Mouse (Mus musculus): ENCODE measurements around the gene Macrod1. TPM values are rescaled to one million over a fixed set of nuclear protein-coding genes. Genes with fewer than 3 reads are reported as not detected.
"Not testable (repeated sequence)": the region's sequence is repeated elsewhere in the genome, so short reads cannot be mapped to it uniquely, and the experiment has no call there.

Gene Macrod1
- polyA plus RNA-seq, 1 experiment from 2014 or later = 6.9 TPM

- H3K27ac ChIP-seq = no peak overlapping the region
- no peak for DNase-seq (ENCODE audit: low spot score)
- ATAC-seq (ENCODE audit: low FRiP score) = no peak
- no peaks in the 10 kb centered on the region for H3K27me3 ChIP-seq (ENCODE audit: control insufficient read depth, insufficient read depth, low read length)
- peaks cover 46% of the 10 kb centered on the region for H3K4me1 ChIP-seq (replicated peaks; ENCODE audit: control insufficient read depth, insufficient read depth, low read length)
- H3K36me3 ChIP-seq (replicated peaks; ENCODE audit: control insufficient read depth, insufficient read depth) = no peaks in the 10 kb centered on the region
- WGBS = 25% methylated on average over 12 of the region's 12 CpGs
- H3K9me3 ChIP-seq (ENCODE audit: control insufficient read depth, low read length) = no peaks in the 10 kb centered on the region
- H3K4me3 ChIP-seq (replicated peaks; ENCODE audit: low read length) = no peak overlapping the region
- no peak overlapping the region for H3K9ac ChIP-seq
- H3K4me2 ChIP-seq (replicated peaks) = no peak overlapping the region
Measured at GRCm38 (mm10) chr19:7073997-7074781, 17.6 kb downstream of the Macrod1 start.

- H3K36me3 ChIP-seq (replicated peaks; ENCODE audit: control insufficient read depth, insufficient read depth); H3K9me3 ChIP-seq (ENCODE audit: control insufficient read depth, low read length); H3K9ac ChIP-seq; H3K4me3 ChIP-seq (replicated peaks; ENCODE audit: low read length); H3K27me3 ChIP-seq (ENCODE audit: control insufficient read depth, insufficient read depth, low read length); ATAC-seq (ENCODE audit: low FRiP score); H3K27ac ChIP-seq; H3K4me2 ChIP-seq (replicated peaks); DNase-seq (ENCODE audit: low spot score): not testable (repeated sequence)
- peaks cover 36% of the 10 kb centered on the region for H3K4me1 ChIP-seq (replicated peaks; ENCODE audit: control insufficient read depth, insufficient read depth, low read length)
- 81% methylated on average over 11 of the region's 11 CpGs for WGBS
Measured at GRCm38 (mm10) chr19:7075336-7075735, 18.7 kb downstream of the Macrod1 start.

- no peaks in the 10 kb centered on the region for H3K9me3 ChIP-seq (ENCODE audit: control insufficient read depth, low read length)
- H3K27me3 ChIP-seq (ENCODE audit: control insufficient read depth, insufficient read depth, low read length) = no peaks in the 10 kb centered on the region
- no peak overlapping the region for H3K27ac ChIP-seq
- 30% methylated on average over 9 of the region's 9 CpGs for WGBS
- peaks cover 24% of the 10 kb centered on the region for H3K4me1 ChIP-seq (replicated peaks; ENCODE audit: control insufficient read depth, insufficient read depth, low read length)
- ATAC-seq (ENCODE audit: low FRiP score) (no peak), DNase-seq (ENCODE audit: low spot score) (no peak)
- H3K4me3 ChIP-seq (replicated peaks; ENCODE audit: low read length) = no peak overlapping the region
- H3K9ac ChIP-seq = no peak overlapping the region
- H3K36me3 ChIP-seq (replicated peaks; ENCODE audit: control insufficient read depth, insufficient read depth) = no peaks in the 10 kb centered on the region
- H3K4me2 ChIP-seq (replicated peaks) = no peak overlapping the region
Measured at GRCm38 (mm10) chr19:7077666-7078065, 21.1 kb downstream of the Macrod1 start.

DNA sequence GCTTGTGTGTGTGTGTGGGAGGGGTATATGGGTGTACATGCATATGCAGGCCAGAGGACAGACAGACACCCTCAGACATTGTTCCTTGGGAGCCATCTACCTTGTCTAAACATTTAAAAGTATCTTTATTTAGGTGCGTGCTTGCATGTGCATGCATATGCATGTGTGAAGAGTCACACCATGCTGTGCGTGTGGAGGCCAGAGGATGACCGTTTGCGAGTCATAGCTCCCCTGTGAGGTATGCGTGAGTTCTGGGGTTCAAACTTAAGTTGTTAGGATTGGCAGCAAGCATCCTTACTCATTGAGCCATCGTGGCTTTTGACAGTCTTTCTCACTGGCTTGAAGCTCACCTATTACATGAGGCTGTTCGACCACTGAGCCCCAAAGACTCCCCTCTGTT, 21.7 kb downstream of the Macrod1 start:
- H3K4me3 ChIP-seq (replicated peaks; ENCODE audit: low read length) = no peak overlapping the region
- peaks cover 23% of the 10 kb centered on the region for H3K4me1 ChIP-seq (replicated peaks; ENCODE audit: control insufficient read depth, insufficient read depth, low read length)
- WGBS = 90% methylated on average over 7 of the region's 7 CpGs
- no peak for ATAC-seq (ENCODE audit: low FRiP score)
- H3K27ac ChIP-seq = no peak overlapping the region
- no peak overlapping the region for H3K4me2 ChIP-seq (replicated peaks)
- no peaks in the 10 kb centered on the region for H3K36me3 ChIP-seq (replicated peaks; ENCODE audit: control insufficient read depth, insufficient read depth)
- no peaks in the 10 kb centered on the region for H3K9me3 ChIP-seq (ENCODE audit: control insufficient read depth, low read length)
- H3K9ac ChIP-seq = no peak overlapping the region
- H3K27me3 ChIP-seq (ENCODE audit: control insufficient read depth, insufficient read depth, low read length) = no peaks in the 10 kb centered on the region
- DNase-seq (ENCODE audit: low spot score) = no peak

- Histone ChIP-seq H3K36me3 (replicated peaks; ENCODE audit: control insufficient read depth, insufficient read depth) (no peaks in the 10 kb centered on the region), H3K4me2 (replicated peaks) (no peak overlapping the region), H3K9me3 (ENCODE audit: control insufficient read depth, low read length) (no peaks in the 10 kb centered on the region), H3K4me1 (replicated peaks; ENCODE audit: control insufficient read depth, insufficient read depth, low read length) (peaks cover 31% of the 10 kb centered on the region), H3K27ac (no peak overlapping the region), H3K9ac (no peak overlapping the region), H3K4me3 (replicated peaks; ENCODE audit: low read length) (no peak overlapping the region), H3K27me3 (ENCODE audit: control insufficient read depth, insufficient read depth, low read length) (no peaks in the 10 kb centered on the region)
- no peak for ATAC-seq (ENCODE audit: low FRiP score)
- WGBS = 84% methylated on average over 7 of the region's 7 CpGs
- no peak for DNase-seq (ENCODE audit: low spot score)
Measured at GRCm38 (mm10) chr19:7081516-7082266, 25.1 kb downstream of the Macrod1 start.

DNA sequence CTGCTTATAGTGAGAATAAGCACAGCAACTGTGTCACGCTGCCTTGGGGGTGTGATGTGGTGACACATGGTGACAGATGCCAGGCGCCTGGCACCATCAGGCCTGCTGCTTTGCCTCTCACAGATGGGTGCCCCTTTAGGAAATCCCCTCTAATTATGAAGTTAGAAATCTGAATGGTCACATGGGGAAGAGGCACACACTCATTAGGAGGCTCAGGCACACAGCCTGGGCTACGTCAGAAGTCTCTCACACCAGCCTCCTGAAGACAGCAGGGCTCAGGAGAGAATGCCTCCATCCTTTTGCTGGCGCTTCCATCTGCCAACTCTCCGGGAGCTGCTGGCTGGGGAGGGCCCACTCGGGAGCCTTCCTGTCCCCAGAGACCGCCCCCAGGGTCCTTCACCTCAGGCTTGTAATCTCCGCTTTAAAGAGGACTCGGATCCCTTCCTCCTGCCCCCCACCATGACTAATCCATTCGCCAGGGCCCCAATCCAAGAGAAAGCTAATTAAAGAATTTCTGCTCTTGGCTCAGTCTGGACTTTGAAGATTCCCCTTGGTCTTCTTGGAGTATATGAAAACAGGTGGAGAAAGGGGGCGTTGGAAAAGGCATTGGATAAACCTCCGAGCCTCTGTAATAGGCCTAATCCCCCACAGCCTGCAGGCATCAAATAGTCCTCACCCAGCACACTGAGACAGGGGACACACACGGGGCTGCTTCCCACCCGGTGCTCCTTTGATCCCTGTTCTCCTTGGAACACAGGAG, 26.6 kb downstream of the Macrod1 start:
- H3K36me3 ChIP-seq (replicated peaks; ENCODE audit: control insufficient read depth, insufficient read depth) = no peaks in the 10 kb centered on the region
- H3K4me2 ChIP-seq (replicated peaks) = no peak overlapping the region
- DNase-seq (ENCODE audit: low spot score) (no peak), ATAC-seq (ENCODE audit: low FRiP score) (peak; percentile 40; the same call in 1 of the 2 replicates)
- H3K27me3 ChIP-seq (ENCODE audit: control insufficient read depth, insufficient read depth, low read length) = no peaks in the 10 kb centered on the region
- H3K4me1 ChIP-seq (replicated peaks; ENCODE audit: control insufficient read depth, insufficient read depth, low read length) = peaks cover 33% of the 10 kb centered on the region
- H3K27ac ChIP-seq = no peak overlapping the region
- H3K4me3 ChIP-seq (replicated peaks; ENCODE audit: low read length) = no peak overlapping the region
- WGBS = 25% methylated on average over 14 of the region's 14 CpGs
- H3K9ac ChIP-seq = no peak overlapping the region
- H3K9me3 ChIP-seq (ENCODE audit: control insufficient read depth, low read length) = no peaks in the 10 kb centered on the region

GRCm38 (mm10) chr19:7084734-7085133, 28.1 kb downstream of the Macrod1 start:
- Histone ChIP-seq H3K36me3 (replicated peaks; ENCODE audit: control insufficient read depth, insufficient read depth) (no peaks in the 10 kb centered on the region), H3K27ac (0 out of 2 replicates have a peak overlapping the region, but pooled peaks have one; percentile 0), H3K4me1 (replicated peaks; ENCODE audit: control insufficient read depth, insufficient read depth, low read length) (peaks cover 43% of the 10 kb centered on the region), H3K9ac (no peak overlapping the region), H3K27me3 (ENCODE audit: control insufficient read depth, insufficient read depth, low read length) (no peaks in the 10 kb centered on the region; the same call in 1 of the 2 replicates), H3K9me3 (ENCODE audit: control insufficient read depth, low read length) (no peaks in the 10 kb centered on the region), H3K4me2 (replicated peaks) (no peak overlapping the region), H3K4me3 (replicated peaks; ENCODE audit: low read length) (no peak overlapping the region)
- no peak for DNase-seq (ENCODE audit: low spot score)
- ATAC-seq (ENCODE audit: low FRiP score) = no peak
- 35% methylated on average over 15 of the region's 15 CpGs for WGBS

- H3K27me3 ChIP-seq (ENCODE audit: control insufficient read depth, insufficient read depth, low read length) = no peaks in the 10 kb centered on the region; the same call in 1 of the 2 replicates
- no peak overlapping the region for H3K4me3 ChIP-seq (replicated peaks; ENCODE audit: low read length)
- DNase-seq (ENCODE audit: low spot score) = no peak
- H3K9me3 ChIP-seq (ENCODE audit: control insufficient read depth, low read length) = no peaks in the 10 kb centered on the region
- no peak overlapping the region for H3K9ac ChIP-seq
- H3K36me3 ChIP-seq (replicated peaks; ENCODE audit: control insufficient read depth, insufficient read depth) = no peaks in the 10 kb centered on the region
- 9% methylated on average over 9 of the region's 9 CpGs for whole genome bisulfite sequencing
- H3K4me1 ChIP-seq (replicated peaks; ENCODE audit: control insufficient read depth, insufficient read depth, low read length) = peaks cover 79% of the 10 kb centered on the region
- H3K4me2 ChIP-seq (replicated peaks) = no peak overlapping the region
- H3K27ac ChIP-seq = no peak overlapping the region
- no peak for ATAC-seq (ENCODE audit: low FRiP score)
Measured at GRCm38 (mm10) chr19:7088558-7088957, 31.9 kb downstream of the Macrod1 start.

GRCm38 (mm10) chr19:7089050-7089449, 32.4 kb downstream of the Macrod1 start:
- peaks cover 81% of the 10 kb centered on the region for H3K4me1 ChIP-seq (replicated peaks; ENCODE audit: control insufficient read depth, insufficient read depth, low read length)
- ATAC-seq (ENCODE audit: low FRiP score) = no peak
- 61% methylated on average over 5 of the region's 5 CpGs for WGBS
- no peak overlapping the region for H3K4me3 ChIP-seq (replicated peaks; ENCODE audit: low read length)
- H3K27ac ChIP-seq = no peak overlapping the region
- no peak for DNase-seq (ENCODE audit: low spot score)
- H3K27me3 ChIP-seq (ENCODE audit: control insufficient read depth, insufficient read depth, low read length) = no peaks in the 10 kb centered on the region; the same call in 1 of the 2 replicates
- no peaks in the 10 kb centered on the region for H3K9me3 ChIP-seq (ENCODE audit: control insufficient read depth, low read length)
- no peaks in the 10 kb centered on the region for H3K36me3 ChIP-seq (replicated peaks; ENCODE audit: control insufficient read depth, insufficient read depth)
- no peak overlapping the region for H3K4me2 ChIP-seq (replicated peaks)
- H3K9ac ChIP-seq = no peak overlapping the region
